27 mouse cellular contexts compared by ENCODE assay signal in the genomic region with DNA sequence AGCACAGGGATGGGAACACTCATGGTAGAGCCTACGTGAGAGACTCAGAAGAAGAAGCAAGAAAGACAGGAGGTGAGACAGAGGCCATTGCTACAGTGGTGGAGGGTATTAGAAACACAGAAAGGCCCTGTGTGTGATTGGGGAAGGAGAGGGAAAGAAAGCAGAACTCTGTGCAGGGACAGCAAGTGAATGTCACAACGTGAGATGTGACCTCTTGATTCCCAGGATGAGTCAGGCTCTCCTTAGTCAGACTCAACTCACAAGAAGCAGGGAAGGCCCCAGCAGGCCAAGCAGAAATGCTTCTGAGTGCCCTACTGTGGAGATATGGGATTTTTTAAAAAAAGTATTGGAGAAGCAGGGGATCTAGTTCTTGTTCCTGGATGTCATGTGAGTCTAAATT. TPM values are rescaled to one million over a fixed set of nuclear protein-coding genes. Genes with fewer than 3 reads are reported as not detected.
DNase-seq lines count a peak whose midpoint lies in the region; ATAC-seq and TF ChIP-seq lines count a peak whose summit lies in the region.
"Had no signal": no experiment of that assay in that cellular context is flagged by ENCODE, and none has a peak within 500 bp of the region (broad histone marks: within the 10 kb centered on the region; RNA-seq: fewer than 3 reads in every experiment).

No protein-coding gene starts in this region.

- H3K9me3 ChIP-seq in lung, postnatal 0 days (ENCODE audit: low read length) = 0 out of 2 replicates have a peak, but pooled peaks cover 4% of the 10 kb centered on the region

- H3K4me2 ChIP-seq in lung, postnatal 0 days (replicated peaks; ENCODE audit: low read depth, low read length) = no peak overlapping the region
- H3K4me2 ChIP-seq: forebrain, embryonic 13.5 days; heart, embryonic 12.5 days; hindbrain, embryonic 15.5 days; liver, embryonic 12.5 days; neural tube, embryonic 15.5 days had no signal

- no peak for ATAC-seq in lung, postnatal 0 days
- peak; percentile 35 for ATAC-seq in granulocyte monocyte progenitor cell, adult 5-6 weeks (replicated peaks; ENCODE audit: poor library complexity, severe bottlenecking)
- ATAC-seq: forebrain, embryonic 13.5 days; inflammation-experienced regulatory T-cells, adult 6 months; liver, embryonic 12.5 days; liver, postnatal 0 days had no signal

- peak; percentile 40 to 41 for DNase-seq in adrenal gland, postnatal 36 days
- no peak for DNase-seq in adrenal gland, adult 18-20 months (ENCODE audit: low spot score in 2 of 2)
- peak; percentile 31 for DNase-seq in lung, postnatal 0 days (ENCODE audit: low spot score)
- DNase-seq in lung, postnatal 36 days = no peak
- no peak for DNase-seq in cerebellum, postnatal 4 days (ENCODE audit: low spot score in 2 of 2)
- no peak for DNase-seq in layer of hippocampus, adult 8-10 months (ENCODE audit: low spot score in 2 of 2)
- DNase-seq: cerebellum, adult 18-20 months; cerebellum, postnatal 10 days; gastrocnemius, postnatal 25 days; heart, adult 18-20 months; kidney, adult 11 months; kidney, postnatal 14 days; left cerebral cortex, postnatal 4 days; liver, postnatal 0 days; midbrain, embryonic 14.5 days; retina, postnatal 1 day; right cerebral cortex, postnatal 14 days had no signal

- no peak for TF ChIP-seq EP300 in lung, postnatal 0 days (IDR thresholded peaks at IDR 0.05)

- no peak overlapping the region for H3K4me3 ChIP-seq in lung, postnatal 0 days (ENCODE audit: low read depth, low read length)
- H3K4me3 ChIP-seq: forebrain, embryonic 13.5 days; heart, embryonic 12.5 days; hindbrain, embryonic 15.5 days; left cerebral cortex, adult 2 months; liver, embryonic 12.5 days; neural tube, embryonic 15.5 days had no signal

- no peaks in the 10 kb centered on the region for H3K27me3 ChIP-seq in lung, postnatal 0 days (replicated peaks; ENCODE audit: insufficient read depth, low read length)
- H3K27me3 ChIP-seq: forebrain, embryonic 13.5 days; heart, embryonic 12.5 days; hindbrain, embryonic 15.5 days; liver, embryonic 12.5 days; neural tube, embryonic 15.5 days had no signal

- H3K36me3 ChIP-seq in lung, postnatal 0 days (ENCODE audit: insufficient read depth, low read length) = no peaks in the 10 kb centered on the region
- H3K36me3 ChIP-seq: G1E; heart, embryonic 12.5 days; hindbrain, embryonic 15.5 days; liver, embryonic 12.5 days; neural tube, embryonic 15.5 days had no signal

- H3K4me1 ChIP-seq in lung, postnatal 0 days (ENCODE audit: insufficient read depth, low read depth, low read length) = no peaks in the 10 kb centered on the region
- H3K4me1 ChIP-seq: forebrain, embryonic 13.5 days; hindbrain, embryonic 15.5 days; liver, embryonic 12.5 days had no signal

- WGBS in lung, postnatal 0 days = 62% methylated on average over 2 of the region's 2 CpGs

- TF ChIP-seq CTCF in lung, postnatal 0 days (IDR thresholded peaks at IDR 0.05) = no peak

- no peak overlapping the region for H3K27ac ChIP-seq in lung, postnatal 0 days (ENCODE audit: low read length)
- H3K27ac ChIP-seq: forebrain, embryonic 13.5 days; hindbrain, embryonic 15.5 days; left cerebral cortex, adult 2 months; liver, embryonic 12.5 days; neural tube, embryonic 15.5 days had no signal

- no peak overlapping the region for H3K9ac ChIP-seq in lung, postnatal 0 days (replicated peaks; ENCODE audit: low read depth)
- H3K9ac ChIP-seq: forebrain, embryonic 13.5 days; heart, embryonic 12.5 days; hindbrain, embryonic 15.5 days; liver, embryonic 12.5 days; liver, postnatal 0 days; neural tube, embryonic 15.5 days had no signal

RNA-seq across cellular contexts. Expression of a gene that starts 36.8 kb away (rescaled TPM):
- 10 to 100 TPM in 1 of 2 experiments, under 1 TPM in 1; 0.46 to 22.1 TPM for total RNA-seq in adrenal gland, postnatal 36 days (2021)
- 1 to 10 TPM in 1 of 2 experiments, under 1 TPM in 1; 0.80 to 4.8 TPM for total RNA-seq in adrenal gland, adult 18-20 months (2021)
- 0.23 TPM in 1 of 2 replicates, not detected in the other for polyA plus RNA-seq in lung, postnatal 0 days (2015; fragmentation: Nextera tagmentation; extraction: Ambion mirVana)
- total RNA-seq in granulocyte monocyte progenitor cell, adult 5-6 weeks (2014; fragmentation: Nextera tagmentation) = 0.67 TPM in 1 of 2 replicates, not detected in the other
- total RNA-seq in granulocyte monocyte progenitor cell, adult 5-6 weeks (2017) = not detected in 2 replicates
- 1 to 10 TPM; 3.8 to 5.5 (median 4.2) TPM for total RNA-seq in layer of hippocampus, adult 8-10 months (2022)
- total RNA-seq: gastrocnemius, postnatal 25 days; hematopoietic stem cell, adult 5-6 weeks had no signal
- polyA plus RNA-seq: G1E had no signal

Comparison
In these comparisons a context has a peak if more than half of its experiments do, and no peak if none do; other contexts are left out.
1. DNase-seq: peak in adrenal gland, postnatal 36 days (2 of 2) and lung, postnatal 0 days (single experiment); none in adrenal gland, adult 18-20 months (0 of 2), lung, postnatal 36 days (single experiment), cerebellum, postnatal 4 days (0 of 2) and layer of hippocampus, adult 8-10 months (0 of 2).